Mouse (Mus musculus) E14TG2a.4 (cell line): ENCODE measurements around the gene Nt5c2.

ENCODE experiments used
- CTCF ChIP-seq: conservative IDR thresholded peaks from 2 replicates; pipeline ENCODE4 v1.5.1; 2014; ENCODE audit warnings: low read length
- NANOG ChIP-seq: IDR thresholded peaks from 2 replicates; pipeline ENCODE4 v1.6.1; 2014; ENCODE audit warnings: borderline replicate concordance, low read length, mixed read lengths

DNA sequence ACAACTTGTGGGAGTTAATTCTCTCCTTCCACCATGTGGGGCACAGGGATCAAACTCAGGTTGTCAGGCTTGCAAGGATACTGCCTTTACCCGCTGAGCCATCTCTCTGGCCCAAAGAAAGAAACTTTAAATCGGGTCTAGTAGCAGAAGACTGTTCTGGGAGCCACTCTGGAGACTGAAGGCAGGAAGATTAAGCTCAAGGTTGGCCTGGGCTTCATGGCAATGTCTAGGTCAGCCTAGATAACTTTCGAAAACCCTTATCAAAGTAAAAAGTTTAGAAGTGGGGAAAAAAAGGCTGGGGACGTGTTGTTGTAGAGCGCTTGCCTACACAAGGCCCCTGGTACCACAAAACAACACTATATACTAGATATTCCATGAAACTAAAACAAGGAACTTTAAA, 58.0 kb downstream of the Nt5c2 start:
- TF ChIP-seq CTCF (no peak), NANOG (no peak)
